Mouse (Mus musculus) liver, adult 2 months (tissue): ENCODE measurements around the gene Npat.

Experiments
- CTCF ChIP-seq: fragments of 200-500 bp; IDR thresholded peaks from 2 replicates; pipeline ENCODE4 v1.5.1; 2011; ENCODE audit warnings: low read depth, low read length, control low read depth
- POLR2A ChIP-seq: fragments of 200-500 bp; IDR thresholded peaks from 2 replicates; pipeline ENCODE4 v1.6.1; 2011; ENCODE audit warnings: low read length, control low read depth; ENCODE audit not compliant: insufficient read depth; ENCODE audit errors: extremely low read depth

DNA sequence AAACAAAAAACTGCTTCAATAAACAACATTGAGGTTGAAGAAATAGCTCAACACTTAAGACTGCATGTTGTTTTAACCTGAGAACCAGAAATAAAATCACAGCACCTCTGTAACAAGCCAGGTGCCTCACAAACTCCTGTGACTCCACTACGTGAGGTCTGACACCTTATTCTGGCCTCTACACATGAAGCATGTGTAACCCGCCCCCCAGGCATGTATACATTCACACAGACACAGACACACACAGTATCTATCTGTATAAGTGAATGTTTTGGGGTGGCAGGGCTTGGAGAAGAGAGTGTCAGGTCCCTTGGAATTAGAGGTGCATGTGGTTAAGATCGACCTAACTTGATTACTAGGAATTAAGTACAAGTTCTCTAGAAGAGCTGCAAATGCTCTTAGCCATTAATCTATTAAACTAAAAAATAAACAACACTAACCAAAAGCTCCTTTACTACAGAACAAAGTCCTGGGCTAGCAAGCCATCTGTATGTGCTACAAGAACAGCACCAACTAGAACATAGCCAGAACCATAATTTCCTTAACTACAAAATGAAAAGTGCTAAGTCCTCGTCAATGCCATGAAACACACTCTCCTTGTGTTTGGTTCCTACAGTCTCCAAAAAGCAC, 60.2 kb downstream of the Npat start:
- TF ChIP-seq CTCF (no peak), POLR2A (no peak)
